Mouse (Mus musculus) kidney, postnatal 4 days (tissue): ENCODE results near the gene Tmem40.

Experiments
- DNase-seq, 2 experiments: peaks; one replicate each; pipeline ENCODE4 v3.0.0; 2021; ENCODE audit warnings: mixed read lengths in 2 of 2

Tmem40 gene

GRCm38 (mm10) chr6:115698699-115699098 lies 63.5 kb downstream of the Tmem40 start:
- DNase-seq, result peak in 1 of 2 experiments; percentile 17

GRCm38 (mm10) chr6:115697739-115698558 lies 64.3 kb downstream of the Tmem40 start:
- DNase-seq, result no peak

GRCm38 (mm10) chr6:115696707-115697215 lies 65.4 kb downstream of the Tmem40 start:
- no peak for DNase-seq

- no peak for DNase-seq
Observed at GRCm38 (mm10) chr6:115695124-115695523, 67.1 kb downstream of the Tmem40 start.

DNA sequence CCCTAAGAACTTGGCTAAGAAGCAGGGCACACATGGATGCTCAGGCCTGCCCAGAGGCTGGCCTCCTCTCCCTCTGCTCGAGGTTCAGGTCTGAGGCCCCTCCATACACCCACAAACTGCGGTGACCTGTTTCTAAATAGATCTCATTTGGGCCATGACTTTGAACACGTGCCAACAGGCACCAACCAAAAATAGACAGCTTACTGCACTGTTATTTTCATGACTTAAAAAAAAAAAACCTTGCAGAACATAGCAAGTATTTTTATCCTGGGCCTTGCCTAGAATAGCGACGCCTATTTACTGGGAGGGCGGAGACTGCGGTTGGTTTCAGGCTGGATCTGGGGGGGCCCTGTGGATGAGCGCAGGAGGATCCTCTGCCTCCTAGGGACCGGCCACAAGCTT lies 67.8 kb downstream of the Tmem40 start:
- DNase-seq, result peak in 1 of 2 experiments; percentile 17

- peak; percentile 41 to 49 for DNase-seq
Observed at GRCm38 (mm10) chr6:115692963-115693730, 69.1 kb downstream of the Tmem40 start.

- DNase-seq, result peak in 1 of 2 experiments; percentile 17
Observed at GRCm38 (mm10) chr6:115692163-115692950, 69.9 kb downstream of the Tmem40 start.

DNA sequence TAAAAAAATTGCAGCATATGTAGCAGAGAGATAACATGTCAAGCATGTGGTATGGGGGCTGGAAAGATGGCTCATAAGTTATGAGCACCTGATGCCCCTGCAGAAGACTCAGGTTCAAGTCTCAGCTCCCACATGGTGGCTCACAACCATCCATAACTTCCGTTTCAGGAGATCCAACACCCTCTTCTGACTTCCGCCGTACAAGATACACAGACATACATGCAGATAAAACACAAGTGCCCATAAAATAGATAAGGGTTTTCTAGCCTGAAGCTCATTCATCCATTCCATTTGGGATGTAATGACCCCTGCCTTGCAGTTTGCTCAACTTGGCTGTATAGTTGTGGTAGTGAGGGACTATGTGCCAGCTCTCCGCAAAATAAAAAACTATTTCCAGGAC lies 72.1 kb downstream of the Tmem40 start:
- no peak for DNase-seq

GRCm38 (mm10) chr6:115688589-115688988 lies 73.6 kb downstream of the Tmem40 start:
- DNase-seq, result no peak

- no peak for DNase-seq
Observed at GRCm38 (mm10) chr6:115687753-115688152, 74.5 kb downstream of the Tmem40 start.

GRCm38 (mm10) chr6:115684851-115685646 lies 77.2 kb downstream of the Tmem40 start:
- no peak for DNase-seq

- DNase-seq, result no peak
Observed at GRCm38 (mm10) chr6:115684271-115684670, 77.9 kb downstream of the Tmem40 start.

DNA sequence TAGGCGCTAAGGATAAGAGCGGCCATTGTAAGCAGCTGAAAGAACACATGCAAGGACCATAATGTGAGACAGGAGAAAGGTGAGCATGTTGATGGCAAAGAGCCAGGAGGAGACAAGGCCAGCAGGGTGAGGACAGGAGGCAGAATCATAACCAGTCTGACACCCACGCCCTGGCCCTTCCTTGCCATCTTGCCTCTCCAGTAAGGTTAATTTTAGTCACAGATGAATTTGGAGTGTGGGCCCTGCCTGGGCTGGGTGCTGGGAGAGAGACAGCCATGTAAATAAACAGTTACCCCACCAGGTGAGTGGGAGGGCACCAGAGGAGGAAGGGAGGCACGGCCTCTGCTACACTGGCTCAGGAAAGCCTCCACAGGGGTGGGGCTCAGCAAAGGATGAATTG lies 81.1 kb downstream of the Tmem40 start:
- no peak for DNase-seq
